Mouse (Mus musculus): Measurements from ENCODE around the gene Zbtb46. TPM values are rescaled to one million over a fixed set of nuclear protein-coding genes. Genes with fewer than 3 reads are reported as not detected.

Gene Zbtb46
- polyA plus RNA-seq, 1 experiment from 2014 or later: 7.4 TPM

DNA sequence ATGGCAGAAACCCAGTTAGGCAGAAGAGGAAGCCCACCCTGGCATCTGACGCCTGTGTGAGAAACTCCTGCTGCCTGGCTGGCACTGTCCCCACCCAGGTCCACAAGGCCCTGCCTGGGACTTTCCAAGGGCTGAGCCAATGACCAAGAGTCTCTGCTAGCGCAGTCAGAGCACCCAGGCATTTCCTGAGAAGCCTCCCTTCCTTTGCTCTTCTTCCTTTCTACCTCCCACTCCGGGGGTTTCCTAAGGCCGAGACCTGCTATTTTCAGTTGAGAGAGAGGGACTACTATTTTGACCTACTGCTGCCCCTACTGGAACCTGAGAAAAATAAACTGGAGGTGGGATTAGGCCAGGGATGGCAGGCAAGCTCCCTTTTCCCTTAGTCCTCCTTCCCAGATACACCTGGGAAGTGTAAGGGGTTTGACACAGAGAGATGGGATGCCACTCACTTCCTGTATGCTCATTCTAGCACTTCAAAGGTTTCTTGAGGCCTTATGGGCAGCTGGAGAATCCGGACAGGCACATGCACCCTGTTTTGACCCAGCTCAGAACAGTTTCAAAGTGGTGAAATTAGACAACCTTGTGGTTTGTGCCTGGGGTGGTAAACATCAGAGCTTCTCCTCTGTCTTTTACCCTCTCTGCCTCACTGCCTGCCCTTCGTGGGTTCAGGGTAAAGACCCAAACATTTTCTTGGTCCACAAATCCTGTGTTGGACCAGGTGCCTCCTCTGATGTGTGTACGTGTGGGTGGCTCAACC is 24.5 kb upstream of the Zbtb46 start:
- no peak overlapping the region for H3K9ac ChIP-seq (replicated peaks; ENCODE audit: low read length)
- no peaks in the 10 kb centered on the region for H3K27me3 ChIP-seq (ENCODE audit: control insufficient read depth, insufficient read depth, low read length)
- H3K4me3 ChIP-seq (ENCODE audit: low read depth, low read length): no peak overlapping the region
- H3K9me3 ChIP-seq (replicated peaks; ENCODE audit: control insufficient read depth, low read length): no peaks in the 10 kb centered on the region
- no peak overlapping the region for H3K4me2 ChIP-seq (ENCODE audit: low read depth, low read length)
- H3K27ac ChIP-seq (replicated peaks; ENCODE audit: low read depth, low read length): no peak overlapping the region
- H3K36me3 ChIP-seq (replicated peaks; ENCODE audit: control insufficient read depth, insufficient read depth, low read depth, low read length): no peaks in the 10 kb centered on the region
- WGBS: 35% methylated on average over 7 of the region's 7 CpGs
- H3K4me1 ChIP-seq (ENCODE audit: control insufficient read depth, insufficient read depth, low read length): no peaks in the 10 kb centered on the region; the same call in 1 of the 2 replicates
- ATAC-seq (replicated peaks; ENCODE audit: insufficient number of reproducible peaks, low FRiP score, low TSS enrichment, low read depth) (no peak), DNase-seq (ENCODE audit: low spot score) (peak; percentile 26)

DNA sequence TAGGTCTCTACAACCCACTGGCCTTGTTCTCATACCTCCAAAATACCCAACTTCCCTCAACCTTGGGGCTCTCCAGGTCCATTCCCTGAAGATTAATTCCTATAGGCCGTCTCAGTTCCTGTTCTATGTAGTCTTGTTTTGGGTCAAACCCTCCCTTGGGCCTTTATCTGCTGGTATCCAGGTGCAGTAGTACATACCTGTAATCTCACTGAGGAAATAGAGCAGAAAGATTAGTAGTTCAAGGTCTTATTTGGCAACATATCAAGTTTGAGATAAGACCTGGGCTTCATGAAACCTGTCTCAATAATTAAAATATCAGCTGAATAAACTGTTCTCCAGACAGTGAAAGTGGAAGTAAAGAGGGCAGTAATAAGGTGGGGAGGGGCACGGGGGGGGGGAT is 23.9 kb upstream of the Zbtb46 start:
- ATAC-seq (replicated peaks; ENCODE audit: insufficient number of reproducible peaks, low FRiP score, low TSS enrichment, low read depth) (no peak), DNase-seq (ENCODE audit: low spot score) (no peak)
- H3K4me3 ChIP-seq (ENCODE audit: low read depth, low read length): no peak overlapping the region
- H3K9me3 ChIP-seq (replicated peaks; ENCODE audit: control insufficient read depth, low read length): no peaks in the 10 kb centered on the region
- H3K27me3 ChIP-seq (ENCODE audit: control insufficient read depth, insufficient read depth, low read length): no peaks in the 10 kb centered on the region
- no peaks in the 10 kb centered on the region for H3K36me3 ChIP-seq (replicated peaks; ENCODE audit: control insufficient read depth, insufficient read depth, low read depth, low read length)
- H3K9ac ChIP-seq (replicated peaks; ENCODE audit: low read length): no peak overlapping the region
- H3K27ac ChIP-seq (replicated peaks; ENCODE audit: low read depth, low read length): no peak overlapping the region
- no peaks in the 10 kb centered on the region; the same call in 1 of the 2 replicates for H3K4me1 ChIP-seq (ENCODE audit: control insufficient read depth, insufficient read depth, low read length)
- H3K4me2 ChIP-seq (ENCODE audit: low read depth, low read length): no peak overlapping the region
- WGBS: 51% methylated on average over 2 of the region's 2 CpGs

DNA sequence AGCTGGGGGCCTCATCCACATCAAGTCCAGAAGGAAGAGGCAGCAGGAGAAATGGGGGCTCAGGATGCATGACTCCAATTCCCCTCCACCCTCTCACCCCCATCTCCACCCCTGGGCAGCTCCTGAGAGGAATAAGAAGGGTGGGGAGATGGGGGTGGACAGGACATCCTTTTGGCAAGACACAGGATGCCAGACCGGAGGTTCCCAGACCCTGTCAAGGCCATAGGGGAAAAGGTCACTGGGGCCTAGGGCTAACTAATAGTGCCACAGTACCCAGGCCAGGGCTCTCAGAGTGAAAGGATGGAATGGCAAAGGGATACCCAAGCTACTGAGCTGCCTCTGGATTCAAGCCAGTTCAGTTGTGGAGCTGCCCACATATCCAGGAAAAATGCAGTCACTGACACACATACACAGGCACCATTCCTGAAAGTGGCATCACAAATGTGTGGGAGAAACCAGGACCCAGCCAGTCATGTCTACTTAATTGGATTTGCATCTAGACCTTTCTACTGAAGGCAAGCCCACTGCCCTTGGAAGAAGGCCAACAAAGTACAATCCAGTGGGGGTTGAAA is 13.1 kb upstream of the Zbtb46 start:
- Histone ChIP-seq H3K4me2 (ENCODE audit: low read depth, low read length) (no peak overlapping the region), H3K27me3 (ENCODE audit: control insufficient read depth, insufficient read depth, low read length) (no peaks in the 10 kb centered on the region), H3K36me3 (replicated peaks; ENCODE audit: control insufficient read depth, insufficient read depth, low read depth, low read length) (no peaks in the 10 kb centered on the region), H3K9me3 (replicated peaks; ENCODE audit: control insufficient read depth, low read length) (no peaks in the 10 kb centered on the region), H3K27ac (replicated peaks; ENCODE audit: low read depth, low read length) (no peak overlapping the region), H3K4me3 (ENCODE audit: low read depth, low read length) (no peak overlapping the region), H3K9ac (replicated peaks; ENCODE audit: low read length) (no peak overlapping the region), H3K4me1 (ENCODE audit: control insufficient read depth, insufficient read depth, low read length) (no peaks in the 10 kb centered on the region)
- ATAC-seq (replicated peaks; ENCODE audit: insufficient number of reproducible peaks, low FRiP score, low TSS enrichment, low read depth) (no peak), DNase-seq (ENCODE audit: low spot score) (no peak)
- WGBS: 56% methylated on average over 1 of the region's 1 CpGs

DNA sequence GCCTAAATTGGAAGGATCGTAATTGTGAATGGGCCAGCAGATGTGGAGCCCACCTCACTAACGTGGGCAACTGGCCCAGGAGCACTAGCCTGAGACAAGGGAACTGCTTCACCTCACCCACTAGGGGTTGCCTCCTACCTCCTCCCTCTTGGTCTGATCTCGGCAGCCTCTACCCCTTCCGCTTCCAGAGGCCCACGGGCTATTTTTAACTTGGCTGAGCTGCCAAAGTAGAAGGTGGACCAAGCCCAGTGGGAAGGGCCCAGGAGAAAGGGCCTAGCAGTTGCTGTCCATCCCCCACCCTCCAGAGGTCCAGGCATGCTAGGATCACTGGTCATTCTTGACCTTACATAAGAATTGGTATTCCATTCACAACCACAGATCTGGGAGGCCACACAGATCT is 12.0 kb upstream of the Zbtb46 start:
- ATAC-seq (replicated peaks; ENCODE audit: insufficient number of reproducible peaks, low FRiP score, low TSS enrichment, low read depth) (no peak), DNase-seq (ENCODE audit: low spot score) (no peak)
- 64% methylated on average over 5 of the region's 5 CpGs for WGBS
- no peak overlapping the region for H3K4me2 ChIP-seq (ENCODE audit: low read depth, low read length)
- H3K4me3 ChIP-seq (ENCODE audit: low read depth, low read length): no peak overlapping the region
- H3K9me3 ChIP-seq (replicated peaks; ENCODE audit: control insufficient read depth, low read length): no peaks in the 10 kb centered on the region
- no peaks in the 10 kb centered on the region for H3K27me3 ChIP-seq (ENCODE audit: control insufficient read depth, insufficient read depth, low read length)
- no peaks in the 10 kb centered on the region for H3K36me3 ChIP-seq (replicated peaks; ENCODE audit: control insufficient read depth, insufficient read depth, low read depth, low read length)
- H3K4me1 ChIP-seq (ENCODE audit: control insufficient read depth, insufficient read depth, low read length): no peaks in the 10 kb centered on the region
- H3K9ac ChIP-seq (replicated peaks; ENCODE audit: low read length): no peak overlapping the region
- no peak overlapping the region for H3K27ac ChIP-seq (replicated peaks; ENCODE audit: low read depth, low read length)

DNA sequence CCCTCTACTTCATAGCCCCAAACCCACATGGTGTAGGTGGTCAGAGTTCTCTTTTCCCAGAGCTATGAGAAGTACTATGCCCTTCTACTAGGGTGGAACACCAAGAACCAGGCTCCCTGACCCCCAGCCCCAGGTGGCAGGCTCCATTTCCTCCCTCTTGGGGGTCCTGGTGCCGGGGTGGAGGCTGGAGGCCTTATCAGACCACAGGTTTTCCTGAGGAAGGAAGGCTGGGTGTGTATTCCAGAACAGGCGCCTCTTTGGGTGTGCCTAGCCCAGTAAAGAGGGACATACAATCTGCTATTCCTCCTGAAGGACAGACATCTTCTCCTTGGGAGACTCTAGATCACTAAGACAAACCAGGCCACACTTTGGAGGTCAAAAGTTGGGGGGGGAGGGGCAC is 11.1 kb upstream of the Zbtb46 start:
- Histone ChIP-seq H3K4me2 (ENCODE audit: low read depth, low read length) (no peak overlapping the region), H3K36me3 (replicated peaks; ENCODE audit: control insufficient read depth, insufficient read depth, low read depth, low read length) (no peaks in the 10 kb centered on the region), H3K27ac (replicated peaks; ENCODE audit: low read depth, low read length) (no peak overlapping the region), H3K4me3 (ENCODE audit: low read depth, low read length) (no peak overlapping the region), H3K9ac (replicated peaks; ENCODE audit: low read length) (no peak overlapping the region), H3K9me3 (replicated peaks; ENCODE audit: control insufficient read depth, low read length) (no peaks in the 10 kb centered on the region), H3K27me3 (ENCODE audit: control insufficient read depth, insufficient read depth, low read length) (no peaks in the 10 kb centered on the region), H3K4me1 (ENCODE audit: control insufficient read depth, insufficient read depth, low read length) (no peaks in the 10 kb centered on the region)
- no peak for ATAC-seq (replicated peaks; ENCODE audit: insufficient number of reproducible peaks, low FRiP score, low TSS enrichment, low read depth)
- DNase-seq (ENCODE audit: low spot score): no peak
- 86% methylated on average over 2 of the region's 2 CpGs for WGBS

DNA sequence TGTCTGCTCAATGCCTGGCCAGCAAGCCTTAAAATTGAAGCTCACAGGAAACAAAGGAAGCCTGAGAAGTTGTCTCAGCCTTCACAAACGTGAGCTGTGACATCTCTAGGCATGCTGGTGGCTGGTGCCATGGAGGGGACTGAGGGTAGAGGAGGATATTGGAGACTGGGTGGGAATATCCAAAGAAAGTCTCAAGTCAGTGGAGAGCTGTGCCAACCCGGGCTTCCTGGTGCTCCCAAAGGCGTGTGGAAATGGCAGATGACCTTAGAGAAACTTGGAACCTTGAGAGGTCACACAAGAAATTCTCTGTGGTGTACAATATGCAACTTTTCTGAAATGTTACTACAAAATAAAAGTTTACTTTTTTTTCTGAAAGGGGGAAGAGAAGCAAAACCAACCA is 6.2 kb upstream of the Zbtb46 start:
- no peaks in the 10 kb centered on the region for H3K9me3 ChIP-seq (replicated peaks; ENCODE audit: control insufficient read depth, low read length)
- DNase-seq (ENCODE audit: low spot score): no peak
- no peak overlapping the region for H3K4me3 ChIP-seq (ENCODE audit: low read depth, low read length)
- H3K36me3 ChIP-seq (replicated peaks; ENCODE audit: control insufficient read depth, insufficient read depth, low read depth, low read length): no peaks in the 10 kb centered on the region
- no peak overlapping the region for H3K27ac ChIP-seq (replicated peaks; ENCODE audit: low read depth, low read length)
- no peak for ATAC-seq (replicated peaks; ENCODE audit: insufficient number of reproducible peaks, low FRiP score, low TSS enrichment, low read depth)
- WGBS: 63% methylated on average over 3 of the region's 3 CpGs
- H3K4me1 ChIP-seq (ENCODE audit: control insufficient read depth, insufficient read depth, low read length): no peaks in the 10 kb centered on the region; the same call in 1 of the 2 replicates
- no peak overlapping the region for H3K4me2 ChIP-seq (ENCODE audit: low read depth, low read length)
- no peak overlapping the region for H3K9ac ChIP-seq (replicated peaks; ENCODE audit: low read length)
- no peaks in the 10 kb centered on the region for H3K27me3 ChIP-seq (ENCODE audit: control insufficient read depth, insufficient read depth, low read length)

DNA sequence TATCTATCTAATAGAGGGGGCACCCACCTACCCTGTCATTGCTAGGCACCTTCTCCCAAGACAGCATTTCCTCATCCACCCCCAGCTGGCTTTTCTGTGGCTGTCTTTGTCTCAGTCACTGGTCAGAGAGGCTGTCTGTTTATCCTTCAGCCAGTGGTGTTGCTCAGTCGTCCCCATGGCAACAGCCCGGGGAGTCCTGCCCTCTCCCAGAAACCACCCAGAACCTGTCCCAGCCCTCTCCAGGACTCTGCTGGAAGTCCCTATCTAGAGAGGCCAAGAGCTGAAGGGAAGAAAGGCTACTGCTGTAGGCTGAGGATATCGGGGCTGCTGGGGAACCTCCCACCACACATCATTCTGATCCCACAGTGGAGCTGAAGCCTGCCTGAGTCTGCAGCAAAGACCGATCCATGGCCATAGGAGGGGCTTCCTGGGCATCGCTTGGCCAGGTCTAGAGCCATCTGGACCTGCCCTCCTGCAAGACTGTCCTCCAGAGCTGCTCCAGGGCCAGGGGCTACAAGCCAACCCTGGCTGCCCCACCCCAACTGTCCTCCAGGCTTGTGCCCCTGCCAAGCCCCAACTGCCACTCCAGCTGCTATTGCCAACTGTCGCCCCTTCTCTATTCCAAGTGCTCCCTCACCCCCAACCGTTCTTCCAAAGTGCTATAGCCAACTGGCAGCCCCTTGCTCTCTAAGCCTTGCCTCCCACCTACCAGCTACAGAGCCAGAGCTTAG is 3.9 kb upstream of the Zbtb46 start:
- no peak overlapping the region for H3K4me3 ChIP-seq (ENCODE audit: low read depth, low read length)
- H3K4me1 ChIP-seq (ENCODE audit: control insufficient read depth, insufficient read depth, low read length): peaks cover 2% of the 10 kb centered on the region; the same call in 1 of the 2 replicates
- H3K9ac ChIP-seq (replicated peaks; ENCODE audit: low read length): no peak overlapping the region
- no peaks in the 10 kb centered on the region for H3K9me3 ChIP-seq (replicated peaks; ENCODE audit: control insufficient read depth, low read length)
- H3K36me3 ChIP-seq (replicated peaks; ENCODE audit: control insufficient read depth, insufficient read depth, low read depth, low read length): no peaks in the 10 kb centered on the region
- ATAC-seq (replicated peaks; ENCODE audit: insufficient number of reproducible peaks, low FRiP score, low TSS enrichment, low read depth) (no peak), DNase-seq (ENCODE audit: low spot score) (peak; percentile 39)
- no peak overlapping the region for H3K27ac ChIP-seq (replicated peaks; ENCODE audit: low read depth, low read length)
- WGBS: 47% methylated on average over 7 of the region's 7 CpGs
- H3K27me3 ChIP-seq (ENCODE audit: control insufficient read depth, insufficient read depth, low read length): no peaks in the 10 kb centered on the region
- no peak overlapping the region for H3K4me2 ChIP-seq (ENCODE audit: low read depth, low read length)

DNA sequence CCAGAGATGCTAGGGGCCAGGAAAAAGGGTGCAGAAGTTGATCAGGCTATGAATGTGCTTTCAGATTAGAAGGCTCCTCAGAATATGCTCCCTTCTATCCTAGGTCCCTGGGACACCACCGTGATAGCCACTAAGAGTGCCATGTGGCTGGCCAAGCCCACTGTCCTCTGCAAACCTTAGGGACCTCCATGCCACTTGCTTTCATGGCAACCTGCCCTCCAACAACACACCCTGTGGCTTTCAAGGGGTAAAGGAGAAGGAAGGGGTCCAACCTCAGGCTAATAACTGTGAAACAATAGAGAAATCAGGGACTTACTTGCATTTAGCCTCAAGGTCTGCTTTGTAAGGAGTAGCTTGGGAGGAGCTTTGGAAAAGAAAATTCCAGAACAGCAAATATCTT is 3.4 kb upstream of the Zbtb46 start:
- Histone ChIP-seq H3K4me2 (ENCODE audit: low read depth, low read length) (no peak overlapping the region), H3K27me3 (ENCODE audit: control insufficient read depth, insufficient read depth, low read length) (no peaks in the 10 kb centered on the region; the same call in 1 of the 2 replicates), H3K36me3 (replicated peaks; ENCODE audit: control insufficient read depth, insufficient read depth, low read depth, low read length) (no peaks in the 10 kb centered on the region), H3K9ac (replicated peaks; ENCODE audit: low read length) (no peak overlapping the region), H3K4me1 (ENCODE audit: control insufficient read depth, insufficient read depth, low read length) (peaks cover 2% of the 10 kb centered on the region; the same call in 1 of the 2 replicates), H3K27ac (replicated peaks; ENCODE audit: low read depth, low read length) (no peak overlapping the region), H3K9me3 (replicated peaks; ENCODE audit: control insufficient read depth, low read length) (no peaks in the 10 kb centered on the region), H3K4me3 (ENCODE audit: low read depth, low read length) (no peak overlapping the region)
- ATAC-seq (replicated peaks; ENCODE audit: insufficient number of reproducible peaks, low FRiP score, low TSS enrichment, low read depth) (no peak), DNase-seq (ENCODE audit: low spot score) (no peak)
- 85% methylated on average over 1 of the region's 1 CpGs for WGBS

All from embryonic facial prominence, embryonic 11.5 days (tissue).